Mouse (Mus musculus) liver, embryonic 12.5 days (tissue): ENCODE data around the gene Loxl3. TPM values are rescaled to one million over a fixed set of nuclear protein-coding genes. Genes with fewer than 3 reads are reported as not detected.
A peak's percentile ranks its signal among the peaks of the same experiment; 100 is the strongest.

Source experiments
- ATAC-seq: fragments of 200-750 bp; cut with Nextera tagmentation; 2 replicates; pipeline ENCODE4 v1.8.0; 2017; ENCODE audit warnings: moderate number of reproducible peaks, mild to moderate bottlenecking, moderate library complexity
- H3K27ac ChIP-seq: fragments of 300-500 bp; sonication (generic); 2 replicates; pipeline ENCODE4 v1.5.1; 2016; ENCODE audit warnings: mild to moderate bottlenecking
- H3K27me3 ChIP-seq: fragments of 300-500 bp; sonication (generic); replicated peaks from 2 replicates; pipeline ENCODE4 v1.6.1; 2016; ENCODE audit warnings: mild to moderate bottlenecking, moderate library complexity
- H3K36me3 ChIP-seq: fragments of 300-500 bp; sonication (generic); 2 replicates; pipeline ENCODE4 v1.6.1; 2016; ENCODE audit warnings: mild to moderate bottlenecking, moderate library complexity
- H3K4me1 ChIP-seq: fragments of 300-500 bp; sonication (generic); 2 replicates; pipeline ENCODE4 v1.6.1; 2016
- H3K4me2 ChIP-seq: fragments of 300-500 bp; sonication (generic); 2 replicates; pipeline ENCODE4 v1.6.1; 2016; ENCODE audit warnings: mild to moderate bottlenecking, moderate library complexity
- H3K4me3 ChIP-seq: fragments of 300-500 bp; sonication (generic); 2 replicates; pipeline ENCODE4 v1.5.1; 2016; ENCODE audit warnings: mild to moderate bottlenecking, moderate library complexity
- H3K9ac ChIP-seq: fragments of 300-500 bp; sonication (generic); 2 replicates; pipeline ENCODE4 v1.6.1; 2016; ENCODE audit warnings: mild to moderate bottlenecking, moderate library complexity
- H3K9me3 ChIP-seq: fragments of 300-500 bp; sonication (generic); replicated peaks from 2 replicates; pipeline ENCODE4 v1.6.1; 2016; ENCODE audit warnings: mild to moderate bottlenecking, moderate library complexity
- WGBS: fragments of 180-500 bp; shearing (Covaris S2); methylation state at CpG from one replicate; pipeline ENCODE4 v1.1.7; 2016; ENCODE audit not compliant: insufficient replicate concordance; 5-methylcytosine and 5-hydroxymethylcytosine counted together
- polyA plus RNA-seq: library from polyadenylated mRNA; unstranded; fragments of >200 nt; fragmentation: Nextera tagmentation; extraction: Ambion mirVana; gene quantifications from 2 replicates; pipeline ENCODE4 v1.2.1, GENCODE M21; 2016

Loxl3 gene
- polyA plus RNA-seq, 1 experiment from 2014 or later = 3.2 TPM

GRCm38 (mm10) chr6:83074979-83075378 is 41.0 kb downstream of the Loxl3 start:
- Histone ChIP-seq H3K4me3 (no peak overlapping the region), H3K9ac (no peak overlapping the region), H3K27ac (no peak overlapping the region), H3K4me2 (no peak overlapping the region), H3K27me3 (peaks cover 76% of the 10 kb centered on the region), H3K4me1 (peaks cover 35% of the 10 kb centered on the region), H3K9me3 (no peaks in the 10 kb centered on the region), H3K36me3 (peaks cover 6% of the 10 kb centered on the region)
- WGBS = 23% methylated on average over 2 of the region's 2 CpGs
- no peak for ATAC-seq

GRCm38 (mm10) chr6:83077630-83078323 is 43.8 kb downstream of the Loxl3 start, which contains the start of gene Pcgf1:
Gene Pcgf1 (plus strand): TSS chr6:83077869.
- Histone ChIP-seq H3K4me2 (peak within 1 kb of the TSS; percentile 83), H3K27me3 (peaks cover 58% of the 10 kb centered on the region), H3K9me3 (no peaks in the 10 kb centered on the region), H3K9ac (peak within 1 kb of the TSS; percentile 78), H3K27ac (peak within 1 kb of the TSS; percentile 85), H3K4me1 (peaks cover 27% of the 10 kb centered on the region), H3K36me3 (peaks cover 32% of the 10 kb centered on the region), H3K4me3 (peak within 1 kb of the TSS; percentile 78)
- WGBS = under 1% methylated on average over 54 of the region's 54 CpGs
- peak; percentile 56 for ATAC-seq

GRCm38 (mm10) chr6:83078324-83078858 is 44.4 kb downstream of the Loxl3 start:
- Histone ChIP-seq H3K9me3 (no peaks in the 10 kb centered on the region), H3K27ac (peak overlapping the region; percentile 85), H3K9ac (peak overlapping the region; percentile 78), H3K4me2 (peak overlapping the region; percentile 83), H3K4me3 (peak overlapping the region; percentile 78), H3K4me1 (peaks cover 27% of the 10 kb centered on the region), H3K27me3 (peaks cover 58% of the 10 kb centered on the region), H3K36me3 (peaks cover 32% of the 10 kb centered on the region)
- peak; percentile 90 for ATAC-seq
- under 1% methylated on average over 46 of the region's 46 CpGs for WGBS

GRCm38 (mm10) chr6:83080210-83080609 is 46.2 kb downstream of the Loxl3 start:
- H3K4me1 ChIP-seq = peaks cover 27% of the 10 kb centered on the region
- ATAC-seq = no peak
- WGBS = 83% methylated on average over 5 of the region's 5 CpGs
- peaks cover 32% of the 10 kb centered on the region for H3K36me3 ChIP-seq
- no peak overlapping the region for H3K4me2 ChIP-seq
- no peaks in the 10 kb centered on the region for H3K9me3 ChIP-seq
- no peak overlapping the region for H3K27ac ChIP-seq
- H3K27me3 ChIP-seq = peaks cover 58% of the 10 kb centered on the region
- H3K9ac ChIP-seq = no peak overlapping the region
- H3K4me3 ChIP-seq = no peak overlapping the region

- Histone ChIP-seq H3K27ac (no peak overlapping the region), H3K27me3 (peaks cover 67% of the 10 kb centered on the region), H3K4me1 (peaks cover 36% of the 10 kb centered on the region), H3K9ac (no peak overlapping the region), H3K9me3 (no peaks in the 10 kb centered on the region), H3K4me3 (no peak overlapping the region), H3K36me3 (peaks cover 32% of the 10 kb centered on the region), H3K4me2 (no peak overlapping the region)
- no peak for ATAC-seq
- WGBS = 25% methylated on average over 5 of the region's 5 CpGs
Observed at GRCm38 (mm10) chr6:83083497-83083896, 49.5 kb downstream of the Loxl3 start.

- Histone ChIP-seq H3K9ac (no peak overlapping the region), H3K27me3 (peaks cover 77% of the 10 kb centered on the region), H3K4me1 (peaks cover 28% of the 10 kb centered on the region), H3K27ac (no peak overlapping the region), H3K4me2 (no peak overlapping the region), H3K36me3 (peaks cover 31% of the 10 kb centered on the region), H3K9me3 (no peaks in the 10 kb centered on the region), H3K4me3 (no peak overlapping the region)
- WGBS = 22% methylated on average over 6 of the region's 6 CpGs
- no peak for ATAC-seq
Observed at GRCm38 (mm10) chr6:83084477-83084876, 50.5 kb downstream of the Loxl3 start.

GRCm38 (mm10) chr6:83086121-83087035 is 52.4 kb downstream of the Loxl3 start, which contains the start of gene Lbx2:
Gene Lbx2 (plus strand): TSS chr6:83086367.
- H3K9me3 ChIP-seq = no peaks in the 10 kb centered on the region
- peaks cover 15% of the 10 kb centered on the region; the same call in 1 of the 2 replicates for H3K4me1 ChIP-seq
- H3K27me3 ChIP-seq = peaks cover 95% of the 10 kb centered on the region
- H3K36me3 ChIP-seq = peaks cover 12% of the 10 kb centered on the region
- H3K27ac ChIP-seq = no peak within 1 kb of the TSS
- WGBS = 2% methylated on average over 35 of the region's 42 CpGs
- no peak within 1 kb of the TSS for H3K9ac ChIP-seq
- peak within 1 kb of the TSS; percentile 29 for H3K4me3 ChIP-seq
- ATAC-seq = 0 out of 2 replicates have a peak, but pooled peaks have one; percentile 30
- peak within 1 kb of the TSS; percentile 56 for H3K4me2 ChIP-seq

- no peak overlapping the region for H3K27ac ChIP-seq
- no peak overlapping the region for H3K9ac ChIP-seq
Observed at GRCm38 (mm10) chr6:83087205-83087925, 53.4 kb downstream of the Loxl3 start.

GRCm38 (mm10) chr6:83087926-83088260 is 53.9 kb downstream of the Loxl3 start:
- no peaks in the 10 kb centered on the region for H3K36me3 ChIP-seq
- no peaks in the 10 kb centered on the region for H3K9me3 ChIP-seq
- peaks cover 98% of the 10 kb centered on the region for H3K27me3 ChIP-seq
- no peak overlapping the region for H3K9ac ChIP-seq
- no peak for ATAC-seq
- H3K4me3 ChIP-seq = peak overlapping the region; percentile 29
- WGBS = 16% methylated on average over 9 of the region's 9 CpGs
- peaks cover 15% of the 10 kb centered on the region; the same call in 1 of the 2 replicates for H3K4me1 ChIP-seq
- peak overlapping the region; percentile 56 for H3K4me2 ChIP-seq
- H3K27ac ChIP-seq = no peak overlapping the region

More at GRCm38 (mm10) chr6:83087205-83087925, 53.4 kb downstream of the Loxl3 start:
- Histone ChIP-seq H3K36me3 (peaks cover 4% of the 10 kb centered on the region), H3K4me2 (peak overlapping the region; percentile 56), H3K9me3 (no peaks in the 10 kb centered on the region), H3K4me3 (peak overlapping the region; percentile 29), H3K27me3 (peaks cover 98% of the 10 kb centered on the region), H3K4me1 (peaks cover 15% of the 10 kb centered on the region; the same call in 1 of the 2 replicates)
- ATAC-seq = no peak
- WGBS = 3% methylated on average over 47 of the region's 47 CpGs

GRCm38 (mm10) chr6:83092416-83093127 is 58.6 kb downstream of the Loxl3 start:
- Histone ChIP-seq H3K27ac (no peak overlapping the region), H3K4me3 (no peak overlapping the region), H3K27me3 (peaks cover 80% of the 10 kb centered on the region), H3K4me1 (no peaks in the 10 kb centered on the region; the same call in 1 of the 2 replicates), H3K36me3 (no peaks in the 10 kb centered on the region), H3K9me3 (no peaks in the 10 kb centered on the region), H3K9ac (no peak overlapping the region), H3K4me2 (no peak overlapping the region)
- 19% methylated on average over 6 of the region's 6 CpGs for WGBS
- no peak for ATAC-seq

GRCm38 (mm10) chr6:83095968-83096367 is 62.0 kb downstream of the Loxl3 start:
- no peak for ATAC-seq

More at GRCm38 (mm10) chr6:83095968-83096367, 62.0 kb downstream of the Loxl3 start:
- no peak overlapping the region for H3K9ac ChIP-seq
- no peaks in the 10 kb centered on the region for H3K9me3 ChIP-seq
- peaks cover 60% of the 10 kb centered on the region for H3K27me3 ChIP-seq
- 37% methylated on average over 6 of the region's 6 CpGs for WGBS
- H3K36me3 ChIP-seq = no peaks in the 10 kb centered on the region
- H3K4me2 ChIP-seq = no peak overlapping the region
- H3K27ac ChIP-seq = no peak overlapping the region
- H3K4me3 ChIP-seq = no peak overlapping the region
- H3K4me1 ChIP-seq = peaks cover 5% of the 10 kb centered on the region
